Mouse (Mus musculus) left cerebral cortex, adult 2 months (tissue): ENCODE measurements around the gene Loxl3. TPM values are rescaled to one million over a fixed set of nuclear protein-coding genes. Genes with fewer than 3 reads are reported as not detected.
A peak's percentile ranks its signal among the peaks of the same experiment; 100 is the strongest.

Experiments
- DNase-seq, 2 experiments: peaks; one replicate each; pipeline ENCODE4 v3.0.0; 2021 to 2022; ENCODE audit warnings: low spot score in 2 of 2, mixed read lengths in 1 of 2; ENCODE audit errors: extremely low spot score in 1 of 2
- H3K27ac ChIP-seq: fragments of 200-600 bp; 2 replicates; pipeline ENCODE4 v1.8.1; 2022
- H3K4me3 ChIP-seq: fragments of 200-600 bp; 2 replicates; pipeline ENCODE4 v1.8.1; 2022
- CTCF ChIP-seq: fragments of 200-600 bp; IDR thresholded peaks from 2 replicates; pipeline ENCODE4 v1.8.1; 2022; ENCODE audit warnings: antibody characterized with exemption, mild to moderate bottlenecking, moderate library complexity
- intact Hi-C: fragments of 180-260 bp; cut with DNase I; formaldehyde crosslinking; loops from one replicate; pipeline ENCODE4 v1.15.1; 2025
- total RNA-seq, 2 experiments: library from RNA; stranded (reverse); gene quantifications; 2 replicates each; pipeline ENCODE4 v1.2.3; 2021

The Loxl3 gene
- total RNA-seq, 2 experiments from 2014 or later: 2.0 to 3.5 TPM

DNA sequence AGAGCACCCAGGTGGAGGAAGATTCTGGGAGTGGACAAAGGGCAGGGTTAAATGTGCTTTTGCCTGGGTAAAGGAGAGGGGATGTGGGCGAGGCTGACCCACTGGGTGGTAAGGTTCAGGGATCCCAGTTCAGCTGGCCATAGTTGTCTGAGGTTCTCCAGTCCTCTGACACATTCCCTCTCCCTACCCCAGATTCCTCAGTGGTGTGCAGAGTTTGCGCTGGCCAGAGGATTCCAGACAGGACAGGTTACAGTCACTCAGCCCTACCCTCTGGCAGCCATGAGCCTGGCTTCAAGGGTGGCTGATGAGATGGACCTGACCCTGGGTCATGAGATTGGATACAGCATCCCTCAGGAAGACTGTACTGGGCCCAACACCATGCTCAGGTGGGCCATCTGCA is 24.8 kb downstream of the Loxl3 start:
- no peak for TF ChIP-seq CTCF
- intact Hi-C loops: no loop called here
- DNase-seq: no peak
- Histone ChIP-seq H3K4me3 (no peak overlapping the region), H3K27ac (no peak overlapping the region)

DNA sequence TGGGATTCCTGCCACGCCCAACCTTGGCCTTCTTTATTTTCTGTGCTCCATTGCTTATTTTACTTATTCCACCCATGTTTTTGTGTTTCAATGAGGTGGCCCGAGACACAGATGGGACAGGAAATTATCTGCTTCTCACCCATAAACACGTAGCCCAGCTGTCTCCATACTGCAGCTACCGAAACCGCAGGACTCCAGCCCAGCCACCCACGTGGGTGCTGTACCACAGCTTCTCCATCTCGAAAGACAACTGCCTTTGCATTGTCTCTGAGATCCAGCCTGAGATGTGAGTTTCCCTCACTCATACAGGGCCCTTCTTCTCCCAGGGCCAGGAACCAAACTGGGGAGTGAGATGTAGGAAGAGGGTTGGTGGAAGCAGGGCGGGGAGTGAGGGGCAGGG is 32.0 kb downstream of the Loxl3 start:
- no peak overlapping the region for H3K27ac ChIP-seq
- intact Hi-C loops: no loop called here
- no peak overlapping the region for H3K4me3 ChIP-seq
- TF ChIP-seq CTCF: no peak
- DNase-seq: no peak

GRCm38 (mm10) chr6:83066441-83066840 is 32.5 kb downstream of the Loxl3 start:
- no peak for TF ChIP-seq CTCF

GRCm38 (mm10) chr6:83068221-83068620 is 34.2 kb downstream of the Loxl3 start:
- no peak overlapping the region for H3K4me3 ChIP-seq
- DNase-seq: no peak
- no peak overlapping the region for H3K27ac ChIP-seq
- intact Hi-C loops: no loop called here
- TF ChIP-seq CTCF: no peak

More at GRCm38 (mm10) chr6:83066441-83066840, 32.5 kb downstream of the Loxl3 start:
- DNase-seq: no peak
- intact Hi-C loops: no loop called here
- Histone ChIP-seq H3K4me3 (no peak overlapping the region), H3K27ac (no peak overlapping the region)

DNA sequence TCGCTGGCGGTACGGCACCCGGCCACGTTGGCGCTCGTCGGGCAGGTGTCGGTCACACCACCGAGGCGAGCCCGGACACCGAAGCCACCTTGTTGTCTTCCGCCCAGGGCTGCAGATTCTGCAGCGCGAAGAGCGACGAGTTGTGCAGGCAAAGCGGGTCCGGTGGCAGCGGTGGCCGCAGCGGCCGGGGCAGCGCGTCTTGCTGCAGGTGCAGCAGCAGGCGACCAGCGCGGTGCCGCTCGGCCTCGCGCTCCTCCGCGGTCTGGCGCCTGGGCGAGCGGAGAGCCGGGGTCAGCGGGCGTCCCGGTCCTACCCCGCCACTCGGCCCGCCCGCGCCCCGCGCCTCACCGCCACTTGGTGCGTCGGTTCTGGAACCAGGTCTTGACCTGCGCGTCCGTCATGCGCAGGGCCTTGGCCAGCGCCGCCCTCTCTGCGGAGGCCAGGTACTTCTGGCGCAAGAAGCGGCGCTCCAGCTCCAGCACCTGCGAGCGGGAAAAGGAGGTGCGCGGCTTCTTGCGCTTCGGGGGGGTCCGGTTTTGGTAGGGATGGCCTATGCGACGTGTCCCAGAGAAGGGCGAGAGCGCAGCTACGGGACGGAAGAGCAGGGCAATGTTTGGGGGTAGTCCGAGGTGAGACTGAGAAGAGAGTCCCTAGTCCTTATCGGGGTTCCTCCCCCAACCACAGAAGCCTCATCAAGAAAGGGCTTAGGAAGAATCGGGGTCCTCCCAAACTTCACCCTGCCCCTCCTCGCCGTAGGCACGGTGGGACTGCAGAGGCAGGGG is 34.9 kb downstream of the Loxl3 start:
- no peak for DNase-seq
- TF ChIP-seq CTCF: no peak
- H3K4me3 ChIP-seq: no peak overlapping the region
- H3K27ac ChIP-seq: no peak overlapping the region
- intact Hi-C loops: no loop called here

DNA sequence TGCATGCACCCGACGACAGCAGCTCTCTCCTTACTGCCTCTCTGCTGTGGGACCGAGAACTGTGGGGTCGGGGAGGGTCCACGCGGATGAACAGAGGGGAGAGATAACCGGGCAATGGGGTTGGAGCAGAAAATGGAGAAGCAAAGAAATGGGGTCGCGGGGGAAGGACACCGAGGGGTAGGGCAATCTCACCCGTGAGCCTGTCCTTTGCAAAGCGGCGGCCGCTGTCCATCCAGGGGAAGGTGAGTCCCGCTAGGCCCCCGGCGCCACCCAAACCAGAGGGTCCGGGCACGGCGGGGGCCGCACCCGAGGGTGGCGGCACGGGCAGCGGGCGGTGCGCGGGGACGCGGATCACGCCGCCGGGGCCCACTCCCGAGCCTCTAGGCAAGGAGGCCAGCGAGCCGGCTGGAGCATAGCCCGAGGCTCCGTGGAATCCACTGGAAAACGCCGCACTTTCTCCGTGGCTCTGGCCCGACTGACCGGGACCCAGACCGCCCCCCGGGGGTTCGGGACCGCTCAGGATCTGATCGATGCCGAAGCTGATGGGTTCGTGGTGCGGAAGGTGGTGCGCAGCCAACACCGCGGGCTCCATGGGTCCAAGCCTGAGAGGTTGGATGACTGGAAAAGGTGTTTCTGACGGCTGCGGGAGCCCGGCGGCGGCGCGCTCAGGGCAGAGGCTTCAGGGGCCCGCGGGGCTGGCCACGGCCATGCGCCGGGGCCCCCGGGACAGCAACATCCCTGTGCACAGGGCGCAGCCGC is 35.7 kb downstream of the Loxl3 start:
- intact Hi-C loops: loop anchor here (10.0 kb wide), 1 partner anchor 645 kb away; the partner anchor contains the start of gene Vax2
- TF ChIP-seq CTCF: no peak
- no peak overlapping the region for H3K27ac ChIP-seq
- H3K4me3 ChIP-seq: no peak overlapping the region
- DNase-seq: no peak

DNA sequence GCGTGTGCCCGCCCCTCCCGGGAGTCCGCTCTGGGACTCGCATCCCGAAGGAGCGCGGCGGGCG is 36.1 kb downstream of the Loxl3 start, which contains the start of gene Tlx2:
Gene Tlx2, minus strand, starts transcription at position 47 of the 64 bp plus-strand sequence.
- no peak for TF ChIP-seq CTCF
- DNase-seq: no peak
- intact Hi-C loops: loop anchor here (10.0 kb wide), 1 partner anchor 645 kb away; the partner anchor contains the start of gene Vax2
- H3K4me3 ChIP-seq: no peak within 1 kb of the TSS
- no peak within 1 kb of the TSS for H3K27ac ChIP-seq

- intact Hi-C loops: loop anchor here (10.0 kb wide), 1 partner anchor 644 kb away; the partner anchor contains the start of gene Vax2
- no peak overlapping the region for H3K4me3 ChIP-seq
- DNase-seq: peak in 1 of 2 experiments; percentile 43
Measured at GRCm38 (mm10) chr6:83070311-83071219, 36.6 kb downstream of the Loxl3 start.

GRCm38 (mm10) chr6:83071220-83071619 is 37.2 kb downstream of the Loxl3 start:
- intact Hi-C loops: loop anchor here (10.0 kb wide), 1 partner anchor 644 kb away; the partner anchor contains the start of gene Vax2
- DNase-seq: no peak
- TF ChIP-seq CTCF: no peak
- Histone ChIP-seq H3K27ac (no peak overlapping the region), H3K4me3 (no peak overlapping the region)

More at GRCm38 (mm10) chr6:83070311-83071219, 36.6 kb downstream of the Loxl3 start:
- no peak overlapping the region for H3K27ac ChIP-seq
- TF ChIP-seq CTCF: no peak

GRCm38 (mm10) chr6:83074979-83075378 is 41.0 kb downstream of the Loxl3 start:
- intact Hi-C loops: loop anchor here (10.0 kb wide), 1 partner anchor 640 kb away; the partner anchor contains the start of gene Vax2
- TF ChIP-seq CTCF: no peak; the same call in 1 of the 2 replicates
- DNase-seq: no peak
- Histone ChIP-seq H3K27ac (no peak overlapping the region), H3K4me3 (no peak overlapping the region)

DNA sequence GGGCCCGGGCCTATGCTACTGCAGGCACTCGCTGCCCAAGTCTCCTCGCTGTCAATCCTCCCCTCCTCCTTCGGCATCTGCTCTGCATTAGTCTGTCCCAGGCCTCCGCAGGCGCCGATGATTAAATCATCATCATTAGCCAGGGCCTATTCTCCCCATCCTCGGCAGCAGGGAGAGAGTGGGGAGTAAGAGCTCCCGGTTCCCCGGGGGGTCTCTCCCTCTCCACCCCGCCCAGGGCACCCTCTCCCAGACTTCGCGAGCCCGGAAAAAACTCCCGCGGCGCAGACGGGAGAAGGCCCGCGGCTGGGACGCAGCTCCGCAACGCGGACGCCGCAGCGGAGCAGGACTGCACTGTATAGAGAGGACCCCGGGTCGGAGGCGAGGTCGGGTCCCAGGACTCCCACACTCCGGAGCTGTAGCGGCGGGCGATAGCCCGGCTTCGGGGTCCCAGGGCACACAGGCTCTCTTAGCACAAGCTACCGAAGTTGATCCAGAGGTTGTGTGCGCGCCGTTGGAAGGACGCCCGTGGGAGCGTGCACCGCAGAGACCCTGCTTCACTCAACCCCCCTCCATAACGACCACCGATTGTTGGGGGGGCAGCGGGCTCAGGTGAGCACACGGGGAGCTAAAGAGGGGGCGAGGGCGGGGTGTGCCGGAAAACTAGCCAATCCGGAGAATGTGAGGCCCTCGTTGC is 43.8 kb downstream of the Loxl3 start, which contains the start of gene Pcgf1:
Gene Pcgf1, plus strand, starts transcription at position 240 of the 694 bp plus-strand sequence.
- intact Hi-C loops: loop anchor here (1.0 to 10.0 kb wide), 4 partner anchors 23 to 637 kb away; partner anchors contain the start of genes Aup1, Ccdc142, Gm42688 and Vax2
- TF ChIP-seq CTCF: no peak
- DNase-seq: peak; percentile 39 to 56
- Histone ChIP-seq H3K27ac (peak within 1 kb of the TSS; percentile 100), H3K4me3 (peak within 1 kb of the TSS; percentile 84)
